Mouse (Mus musculus): ENCODE data around the gene Fibin. TPM values are rescaled to one million over a fixed set of nuclear protein-coding genes. Genes with fewer than 3 reads are reported as not detected.
A peak's percentile ranks its signal among the peaks of the same experiment; 100 is the strongest.

Fibin gene
- polyA plus RNA-seq, 1 experiment from 2014 or later, result 3.6 TPM

DNA sequence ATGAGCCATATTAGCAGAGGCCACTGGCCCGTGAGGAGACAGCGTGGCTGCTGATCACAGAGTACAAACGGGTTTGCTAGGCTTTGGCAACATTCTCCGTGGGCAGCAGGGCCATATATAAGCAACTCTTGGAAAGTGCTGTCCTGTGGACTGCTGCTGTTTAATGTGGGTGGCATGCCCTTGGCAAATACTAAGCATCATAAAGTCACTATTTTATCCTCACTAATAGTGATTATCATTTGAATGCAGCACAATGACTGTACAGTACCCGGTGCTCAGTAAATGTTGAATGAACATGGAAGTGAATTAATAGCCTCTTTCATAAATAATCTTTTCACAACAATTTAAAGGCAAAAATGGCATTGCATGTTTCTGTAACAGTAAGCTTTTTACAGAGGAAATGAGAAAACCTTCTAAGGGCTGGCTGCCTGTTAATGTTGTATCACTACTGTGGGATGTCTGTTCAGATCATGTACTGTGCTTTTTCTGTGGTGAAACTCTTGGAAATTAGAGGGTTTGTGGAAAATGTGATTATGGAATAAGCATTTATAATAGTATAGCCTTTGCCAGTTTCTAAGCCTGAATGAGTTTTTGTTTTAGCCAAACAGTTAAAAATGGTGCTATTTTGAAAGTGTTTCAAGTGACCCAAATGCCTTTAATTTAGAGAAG, 9.5 kb downstream of the Fibin start:
- Histone ChIP-seq H3K4me2 (no peak overlapping the region), H3K27me3 (no peaks in the 10 kb centered on the region), H3K36me3 (no peaks in the 10 kb centered on the region), H3K27ac (no peak overlapping the region), H3K9me3 (no peaks in the 10 kb centered on the region), H3K4me3 (no peak overlapping the region), H3K9ac (no peak overlapping the region), H3K4me1 (replicated peaks) (peaks cover 6% of the 10 kb centered on the region)
- 78% methylated on average over 5 of the region's 5 CpGs for WGBS
- no peak for ATAC-seq (ENCODE audit: low FRiP score)

DNA sequence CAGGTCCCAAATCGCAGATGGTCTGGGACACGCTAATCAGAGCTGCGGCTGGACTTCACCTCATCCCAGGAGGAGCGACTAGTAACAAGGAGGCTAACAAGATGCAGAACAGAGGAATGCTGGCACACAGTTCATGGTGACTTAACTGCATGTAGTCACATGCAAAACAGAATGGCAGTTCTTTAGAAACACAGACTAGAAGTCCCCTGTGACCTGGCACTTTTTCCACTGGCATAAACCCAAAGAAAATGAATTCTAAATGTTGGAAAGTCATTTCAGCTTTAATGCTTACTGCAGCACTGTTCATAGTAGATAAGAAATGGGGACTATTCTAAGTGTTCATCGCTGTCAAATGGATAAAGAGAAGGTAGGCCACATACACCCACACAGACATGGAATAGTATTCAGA, 11.1 kb downstream of the Fibin start:
- no peaks in the 10 kb centered on the region for H3K9me3 ChIP-seq
- no peak overlapping the region for H3K4me2 ChIP-seq
- WGBS, result 29% methylated on average over 5 of the region's 5 CpGs
- no peaks in the 10 kb centered on the region for H3K36me3 ChIP-seq
- peaks cover 6% of the 10 kb centered on the region for H3K4me1 ChIP-seq (replicated peaks)
- no peak overlapping the region for H3K9ac ChIP-seq
- no peak overlapping the region for H3K27ac ChIP-seq
- no peak overlapping the region for H3K4me3 ChIP-seq
- ATAC-seq (ENCODE audit: low FRiP score), result peak; percentile 66; the same call in 1 of the 2 replicates
- no peaks in the 10 kb centered on the region for H3K27me3 ChIP-seq

DNA sequence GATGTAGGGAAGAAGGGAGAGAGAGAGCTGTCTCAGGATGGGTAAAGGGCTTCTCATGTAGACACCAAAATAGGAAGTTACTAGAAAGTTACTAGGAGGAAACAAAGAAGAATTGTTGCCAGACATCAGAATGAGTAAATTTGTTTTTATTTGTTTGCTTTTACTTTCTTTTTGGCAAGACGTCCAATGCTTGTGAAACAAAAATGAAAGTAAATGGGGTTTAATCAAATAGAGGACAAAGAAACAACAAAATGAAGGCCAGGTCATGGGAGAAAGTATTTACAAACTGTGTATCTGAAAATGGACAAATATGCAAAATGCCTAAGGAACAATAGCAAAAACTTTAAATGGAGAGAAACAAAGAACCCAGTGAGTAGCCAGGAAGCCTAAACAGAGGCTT, 11.6 kb downstream of the Fibin start:
- H3K4me2 ChIP-seq, result no peak overlapping the region
- 40% methylated on average over 1 of the region's 1 CpGs for WGBS
- no peaks in the 10 kb centered on the region for H3K9me3 ChIP-seq
- H3K27ac ChIP-seq, result no peak overlapping the region
- H3K9ac ChIP-seq, result no peak overlapping the region
- no peak overlapping the region for H3K4me3 ChIP-seq
- peaks cover 6% of the 10 kb centered on the region for H3K4me1 ChIP-seq (replicated peaks)
- no peaks in the 10 kb centered on the region for H3K27me3 ChIP-seq
- ATAC-seq (ENCODE audit: low FRiP score), result no peak
- H3K36me3 ChIP-seq, result no peaks in the 10 kb centered on the region

DNA sequence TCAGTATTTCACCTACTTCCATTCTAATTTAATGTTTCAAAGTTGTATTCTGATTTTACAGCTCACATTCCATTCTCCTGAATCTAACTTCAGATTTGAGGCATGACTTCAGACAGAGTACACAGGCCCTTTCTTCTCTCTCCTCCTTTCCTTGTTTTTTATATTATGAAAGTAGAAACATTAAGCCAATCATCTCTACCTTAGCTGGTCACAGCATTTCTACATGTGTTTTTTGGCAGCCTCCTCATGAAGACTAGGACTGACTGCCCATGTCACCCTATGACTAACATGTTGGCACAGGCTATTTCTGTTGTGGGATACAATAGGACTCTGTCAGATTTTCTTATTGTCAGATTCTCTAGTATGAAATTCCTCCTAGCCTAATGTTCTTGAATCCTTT, 34.0 kb downstream of the Fibin start:
- ATAC-seq (ENCODE audit: low FRiP score), result no peak
- no peaks in the 10 kb centered on the region for H3K4me1 ChIP-seq (replicated peaks)
- no peaks in the 10 kb centered on the region for H3K36me3 ChIP-seq

DNA sequence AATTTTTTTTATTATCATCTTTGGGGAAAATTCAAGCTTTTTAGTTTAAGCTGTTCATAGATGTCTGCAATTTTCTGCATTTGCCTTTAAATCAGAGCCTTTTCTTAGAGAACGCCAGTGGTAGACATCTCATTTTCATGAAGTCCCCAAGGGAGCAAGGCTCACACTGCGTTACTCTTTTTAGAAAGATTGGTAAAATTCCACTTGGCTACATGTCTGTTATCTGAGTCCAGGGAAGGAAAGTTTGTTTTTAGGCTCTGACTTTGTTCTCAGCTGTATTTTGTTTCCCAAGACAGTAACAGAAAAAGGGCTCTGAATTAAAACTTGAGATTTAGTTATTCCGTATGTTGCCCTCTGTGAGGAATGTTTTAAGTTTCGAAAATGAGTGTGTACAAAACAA, 43.0 kb downstream of the Fibin start:
- H3K9me3 ChIP-seq, result no peaks in the 10 kb centered on the region
- H3K27me3 ChIP-seq, result no peaks in the 10 kb centered on the region
- no peaks in the 10 kb centered on the region for H3K36me3 ChIP-seq
- H3K27ac ChIP-seq, result no peak overlapping the region
- H3K9ac ChIP-seq, result no peak overlapping the region
- H3K4me2 ChIP-seq, result no peak overlapping the region
- WGBS, result 81% methylated on average over 4 of the region's 4 CpGs
- ATAC-seq (ENCODE audit: low FRiP score), result no peak
- H3K4me1 ChIP-seq (replicated peaks), result no peaks in the 10 kb centered on the region
- no peak overlapping the region for H3K4me3 ChIP-seq

More for the DNA sequence above, 34.0 kb downstream of the Fibin start:
- H3K27ac ChIP-seq, result no peak overlapping the region
- H3K9ac ChIP-seq, result no peak overlapping the region
- no peaks in the 10 kb centered on the region for H3K27me3 ChIP-seq
- H3K4me2 ChIP-seq, result no peak overlapping the region
- H3K4me3 ChIP-seq, result no peak overlapping the region
- H3K9me3 ChIP-seq, result no peaks in the 10 kb centered on the region

DNA sequence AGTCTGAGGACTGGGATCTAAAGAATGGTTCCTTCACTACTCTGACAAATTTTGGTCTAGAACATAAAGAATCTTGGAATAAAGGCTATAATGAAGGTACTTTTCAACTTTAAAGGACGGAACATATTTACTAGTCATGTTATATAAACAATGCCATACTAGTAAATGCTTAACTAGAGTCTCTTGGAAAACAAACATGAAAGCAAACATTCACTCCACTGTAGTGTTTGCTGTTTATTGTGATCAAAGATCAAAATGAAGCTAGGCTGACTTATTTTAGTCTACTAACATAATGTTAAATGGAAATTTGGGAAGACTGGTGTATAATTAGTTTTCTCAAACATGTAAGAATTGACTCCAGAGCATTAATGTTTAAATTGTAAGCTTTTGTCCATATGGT, 43.7 kb downstream of the Fibin start:
- Histone ChIP-seq H3K36me3 (no peaks in the 10 kb centered on the region), H3K9me3 (no peaks in the 10 kb centered on the region), H3K4me1 (replicated peaks) (no peaks in the 10 kb centered on the region), H3K27me3 (no peaks in the 10 kb centered on the region), H3K27ac (no peak overlapping the region), H3K4me3 (no peak overlapping the region), H3K4me2 (no peak overlapping the region), H3K9ac (no peak overlapping the region)
- WGBS, result 77% methylated on average over 1 of the region's 1 CpGs
- ATAC-seq (ENCODE audit: low FRiP score), result no peak

DNA sequence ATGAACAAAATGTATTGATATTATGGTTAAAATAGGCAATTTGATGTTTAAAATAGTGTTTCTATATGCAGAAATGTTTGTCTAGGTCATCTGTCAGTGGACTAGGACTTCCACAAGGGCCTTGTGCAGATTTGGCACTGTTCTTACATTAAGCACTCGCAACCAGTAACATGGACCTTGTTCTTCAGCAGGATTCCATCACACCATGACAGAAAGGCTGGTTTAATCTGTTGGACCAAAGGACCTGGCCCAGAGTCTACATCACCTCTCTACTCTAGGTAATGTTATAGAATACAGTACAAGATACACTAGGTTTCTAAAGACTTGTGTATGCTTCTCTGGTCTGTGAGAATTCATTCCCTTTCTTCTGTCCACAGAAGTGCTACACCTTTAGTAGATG, 44.3 kb downstream of the Fibin start:
- Histone ChIP-seq H3K4me2 (no peak overlapping the region), H3K27me3 (no peaks in the 10 kb centered on the region), H3K9me3 (no peaks in the 10 kb centered on the region), H3K4me3 (no peak overlapping the region), H3K9ac (no peak overlapping the region), H3K27ac (no peak overlapping the region), H3K36me3 (no peaks in the 10 kb centered on the region), H3K4me1 (replicated peaks) (no peaks in the 10 kb centered on the region)
- no peak for ATAC-seq (ENCODE audit: low FRiP score)
- 87% methylated on average over 1 of the region's 1 CpGs for WGBS

DNA sequence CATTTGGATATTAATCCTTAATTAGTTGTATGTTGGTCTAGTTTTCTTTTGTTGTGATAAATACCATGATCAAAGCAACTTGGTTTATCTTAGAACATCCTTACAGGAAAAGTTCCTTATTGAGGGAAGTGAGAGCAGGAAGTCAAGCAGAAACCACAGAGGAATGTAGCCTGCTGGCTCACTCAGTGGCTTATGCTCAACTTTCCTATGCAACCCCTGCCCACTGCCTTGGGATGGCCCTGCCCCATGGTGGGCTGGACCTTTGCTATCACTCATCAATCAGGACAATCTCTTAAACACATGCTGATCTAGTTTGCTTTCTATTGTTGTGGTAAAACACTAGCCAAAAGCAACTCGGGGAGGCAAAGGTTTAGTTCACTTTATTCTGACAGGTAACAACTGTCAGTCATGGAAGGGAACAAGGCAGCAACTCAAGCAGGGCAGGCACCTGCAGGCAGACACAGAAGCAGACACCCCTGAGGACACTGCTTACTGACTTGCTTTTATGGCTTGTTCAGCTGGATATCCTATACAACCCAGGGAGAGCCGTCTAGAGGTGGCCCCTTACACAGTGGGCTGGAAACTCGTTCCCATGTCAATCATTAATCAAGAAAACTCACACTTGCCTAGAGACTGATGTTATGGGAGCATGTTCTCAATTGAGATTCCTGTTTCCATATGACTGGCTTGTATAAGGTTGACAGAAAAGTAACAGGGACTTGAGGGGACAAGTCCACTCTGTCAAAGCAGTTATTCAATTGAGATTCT, 46.7 kb downstream of the Fibin start:
- no peaks in the 10 kb centered on the region for H3K27me3 ChIP-seq
- no peaks in the 10 kb centered on the region for H3K9me3 ChIP-seq
- H3K36me3 ChIP-seq, result no peaks in the 10 kb centered on the region
- H3K4me3 ChIP-seq, result no peak overlapping the region
- 17% methylated on average over 3 of the region's 3 CpGs for WGBS
- ATAC-seq (ENCODE audit: low FRiP score), result no peak
- H3K4me1 ChIP-seq (replicated peaks), result no peaks in the 10 kb centered on the region
- no peak overlapping the region for H3K4me2 ChIP-seq
- H3K27ac ChIP-seq, result no peak overlapping the region
- H3K9ac ChIP-seq, result no peak overlapping the region

DNA sequence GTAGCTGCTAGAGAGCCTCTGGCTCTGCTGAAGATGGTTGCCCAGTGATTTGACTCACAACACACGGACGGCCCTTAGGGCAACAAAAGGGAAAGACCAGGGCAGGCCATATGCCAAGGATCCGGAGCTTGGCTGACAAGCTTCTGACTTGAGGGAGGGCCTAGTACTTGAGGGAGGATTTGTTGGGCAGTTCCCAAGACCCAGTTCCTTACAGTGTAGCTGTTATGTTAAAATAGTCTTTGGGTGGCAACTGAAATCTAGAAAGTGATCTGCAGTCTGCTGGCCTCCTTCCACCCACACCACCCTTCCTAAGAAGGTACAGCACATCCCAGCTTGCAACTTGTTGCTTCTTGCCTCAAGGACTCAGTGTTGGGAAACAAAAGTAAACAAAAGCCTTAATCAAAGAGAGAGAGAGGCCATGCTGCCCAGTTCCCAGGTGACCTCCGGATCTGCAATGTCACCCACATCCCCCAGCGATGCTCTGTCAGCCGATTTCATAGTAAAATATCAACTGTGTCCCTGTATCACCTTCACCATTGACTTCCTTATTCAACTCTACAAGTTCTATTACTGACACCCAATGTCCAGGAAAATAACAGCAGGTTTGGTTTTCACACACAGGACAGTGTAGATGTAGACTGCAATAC, 48.4 kb downstream of the Fibin start, which contains the start of gene Bbox1:
Gene Bbox1, minus strand, starts transcription at position 52 of the 647 bp plus-strand sequence.
- no peaks in the 10 kb centered on the region for H3K27me3 ChIP-seq
- no peaks in the 10 kb centered on the region for H3K9me3 ChIP-seq
- no peak for ATAC-seq (ENCODE audit: low FRiP score)
- no peaks in the 10 kb centered on the region for H3K4me1 ChIP-seq (replicated peaks)
- H3K36me3 ChIP-seq, result no peaks in the 10 kb centered on the region
- no peak within 1 kb of the TSS for H3K4me3 ChIP-seq
- WGBS, result 89% methylated on average over 6 of the region's 6 CpGs
- H3K9ac ChIP-seq, result no peak within 1 kb of the TSS
- H3K4me2 ChIP-seq, result no peak within 1 kb of the TSS
- H3K27ac ChIP-seq, result no peak within 1 kb of the TSS

DNA sequence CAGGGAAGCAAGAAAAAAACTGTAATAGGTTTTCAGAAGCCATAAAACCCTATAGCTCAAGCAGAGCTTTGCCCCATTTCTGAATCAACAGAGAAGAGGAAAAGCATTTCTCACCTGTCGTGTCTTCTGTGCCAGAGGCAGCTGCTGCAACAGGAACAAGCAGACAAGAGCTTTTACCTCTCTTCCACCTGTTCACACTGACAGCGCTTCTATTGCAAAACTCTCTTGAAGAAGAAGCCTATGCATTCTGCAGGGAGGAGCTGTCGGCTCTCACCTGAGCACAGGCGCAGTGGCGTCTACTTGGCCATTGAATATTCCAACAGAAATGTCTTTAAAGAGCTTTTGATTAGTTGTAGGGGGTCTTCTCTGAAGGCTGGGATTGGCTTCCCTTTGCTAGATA, 48.9 kb downstream of the Fibin start:
- 92% methylated on average over 5 of the region's 5 CpGs for WGBS
- no peak overlapping the region for H3K27ac ChIP-seq
- H3K27me3 ChIP-seq, result no peaks in the 10 kb centered on the region
- ATAC-seq (ENCODE audit: low FRiP score), result no peak
- no peaks in the 10 kb centered on the region for H3K9me3 ChIP-seq
- H3K9ac ChIP-seq, result no peak overlapping the region
- no peak overlapping the region for H3K4me3 ChIP-seq
- no peaks in the 10 kb centered on the region for H3K4me1 ChIP-seq (replicated peaks)
- no peak overlapping the region for H3K4me2 ChIP-seq
- H3K36me3 ChIP-seq, result no peaks in the 10 kb centered on the region

DNA sequence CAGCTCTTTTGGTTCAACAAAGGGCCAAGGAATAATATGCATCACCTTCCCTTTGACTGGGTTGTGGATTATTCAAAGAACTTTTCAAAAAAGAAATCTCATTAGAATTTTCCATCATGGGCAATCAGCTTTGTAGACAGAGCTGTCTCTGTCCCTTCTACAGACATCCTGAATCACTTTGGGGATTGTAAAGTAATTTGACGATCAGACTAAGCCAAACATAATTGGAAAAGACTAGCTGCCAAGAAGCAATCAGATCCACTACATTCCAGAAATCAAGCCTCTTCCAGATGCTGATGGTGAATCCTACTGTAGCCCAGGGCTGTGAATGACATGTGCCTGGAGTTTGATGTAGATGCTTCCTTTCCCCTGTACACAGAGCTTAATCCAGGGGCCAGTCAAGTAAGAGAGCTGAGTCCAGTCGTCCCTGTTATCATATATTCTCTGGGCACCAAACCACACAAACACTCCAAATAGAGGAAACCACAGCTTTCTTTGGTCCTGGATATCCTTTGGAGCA, 49.6 kb downstream of the Fibin start:
- Histone ChIP-seq H3K4me1 (replicated peaks) (no peaks in the 10 kb centered on the region), H3K9me3 (no peaks in the 10 kb centered on the region), H3K27me3 (no peaks in the 10 kb centered on the region), H3K4me3 (no peak overlapping the region), H3K4me2 (no peak overlapping the region), H3K9ac (no peak overlapping the region), H3K36me3 (no peaks in the 10 kb centered on the region), H3K27ac (no peak overlapping the region)
- ATAC-seq (ENCODE audit: low FRiP score), result no peak
- 69% methylated on average over 2 of the region's 2 CpGs for whole genome bisulfite sequencing

Measured in hindbrain, embryonic 13.5 days (tissue).